Mouse (Mus musculus) bone marrow macrophage, adult 2 months (primary cell): Measurements from ENCODE around the gene Selenof. TPM values are rescaled to one million over a fixed set of nuclear protein-coding genes. Genes with fewer than 3 reads are reported as not detected.

ENCODE experiments used
- H3K27ac ChIP-seq: 2 replicates; pipeline ENCODE4 v1.5.1; 2012; ENCODE audit warnings: low read depth, low read length; ENCODE audit not compliant: insufficient read depth
- H3K4me1 ChIP-seq: 2 replicates; pipeline ENCODE4 v1.6.1; 2012; ENCODE audit warnings: low read length; ENCODE audit not compliant: control insufficient read depth, insufficient read depth
- H3K4me3 ChIP-seq: 2 replicates; pipeline ENCODE4 v1.5.1; 2012; ENCODE audit warnings: mild to moderate bottlenecking, low read length, moderate library complexity; ENCODE audit not compliant: insufficient read depth
- CTCF ChIP-seq: IDR thresholded peaks from 2 replicates; pipeline ENCODE4 v1.5.1; 2012; ENCODE audit warnings: low read depth, mild to moderate bottlenecking, low read length, moderate library complexity
- POLR2A ChIP-seq: IDR thresholded peaks from 2 replicates; pipeline ENCODE4 v1.6.1; 2012; ENCODE audit warnings: mild to moderate bottlenecking, low read depth, low read length, borderline replicate concordance
- polyA plus RNA-seq: library from polyadenylated mRNA; stranded (reverse); fragments of >200 nt; gene quantifications from 2 replicates; pipeline ENCODE4 v1.2.4, GENCODE M21; 2012; ENCODE audit not compliant: missing spikeins, insufficient read depth, insufficient read length

The Selenof gene
- 327 and 351 TPM in 2 replicates for polyA plus RNA-seq

DNA sequence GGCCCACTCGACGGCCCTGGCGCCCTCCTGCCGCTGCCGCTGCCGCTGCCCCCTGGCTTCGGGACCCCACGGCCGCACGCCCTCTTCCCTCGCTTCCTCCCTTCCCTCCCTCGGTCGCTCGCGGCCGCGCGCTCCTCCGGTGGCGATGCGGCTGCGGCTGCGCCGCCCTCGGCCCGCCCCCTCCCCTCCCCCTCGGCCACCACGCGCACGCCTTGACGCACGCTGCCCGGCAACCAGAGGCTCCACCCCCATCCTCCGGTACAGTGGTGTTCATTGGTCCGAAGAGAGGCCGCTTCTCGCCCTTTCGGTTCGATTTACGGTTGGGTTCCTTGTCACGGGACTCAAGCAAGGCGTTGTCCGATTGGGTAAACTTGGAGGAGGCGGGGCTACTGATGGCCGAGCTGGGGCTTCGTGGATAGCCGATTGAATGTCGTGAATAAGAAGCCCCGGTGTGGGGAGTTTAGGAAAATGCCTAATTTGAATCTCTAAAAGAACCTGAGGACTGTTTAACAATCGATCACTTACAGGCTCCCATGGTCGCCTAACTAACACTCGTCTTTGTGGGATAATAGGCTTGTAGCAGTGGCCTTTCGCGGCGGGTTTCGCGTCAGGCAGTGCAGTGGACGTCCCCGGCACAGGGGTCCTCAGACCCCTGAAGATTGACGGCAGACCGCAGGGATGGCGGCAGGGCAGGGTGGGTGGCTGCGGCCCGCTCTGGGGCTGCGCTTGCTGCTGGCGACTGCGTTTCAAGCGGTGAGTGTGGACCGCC lies at the start of gene Selenof, which contains the start of gene Hs2st1:
Gene Selenof (plus strand): TSS at position 258 of the 769 bp plus-strand sequence.
Gene Hs2st1 (minus strand): TSS at position 135 of the 769 bp plus-strand sequence.
- peak within 1 kb of the TSS; percentile 98 for H3K4me3 ChIP-seq
- peaks cover 22% of the 10 kb centered on the region for H3K4me1 ChIP-seq
- peak; percentile 80; the same call in 1 of the 2 replicates for TF ChIP-seq POLR2A
- TF ChIP-seq CTCF, result no peak
- H3K27ac ChIP-seq, result peak within 1 kb of the TSS; percentile 94

- no peak overlapping the region for H3K4me3 ChIP-seq
- no peak overlapping the region for H3K27ac ChIP-seq
- no peak for TF ChIP-seq CTCF
- TF ChIP-seq POLR2A, result no peak
- H3K4me1 ChIP-seq, result no peaks in the 10 kb centered on the region
Measured at GRCm38 (mm10) chr3:144527918-144528317, 42.2 kb upstream of the Selenof start.

DNA sequence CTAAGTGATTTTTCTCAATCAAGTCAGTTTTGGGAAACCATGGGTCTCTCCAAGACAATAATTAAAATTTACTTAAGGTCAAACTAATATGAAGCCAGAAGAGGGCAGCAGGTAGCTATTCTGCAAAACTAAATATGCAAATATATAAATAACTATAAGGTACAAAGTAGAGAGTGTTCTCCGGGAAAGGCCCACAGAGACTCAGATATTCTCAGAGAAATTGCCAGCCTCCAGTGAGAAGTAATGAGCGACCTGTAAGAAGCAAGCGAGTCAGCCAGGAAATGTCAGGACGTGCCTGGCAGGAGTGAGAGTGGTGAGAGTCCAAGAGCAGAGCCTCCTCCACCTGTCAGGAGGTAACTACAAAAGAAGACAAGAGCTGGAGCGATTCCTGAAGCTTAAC lies 39.1 kb upstream of the Selenof start:
- no peak overlapping the region for H3K4me3 ChIP-seq
- peaks cover 6% of the 10 kb centered on the region; the same call in 1 of the 2 replicates for H3K4me1 ChIP-seq
- no peak overlapping the region for H3K27ac ChIP-seq
- TF ChIP-seq POLR2A (no peak), CTCF (no peak)

GRCm38 (mm10) chr3:144535056-144535455 lies 35.0 kb upstream of the Selenof start:
- no peak for TF ChIP-seq POLR2A
- no peak overlapping the region for H3K27ac ChIP-seq
- no peak overlapping the region for H3K4me3 ChIP-seq
- H3K4me1 ChIP-seq, result peaks cover 17% of the 10 kb centered on the region

DNA sequence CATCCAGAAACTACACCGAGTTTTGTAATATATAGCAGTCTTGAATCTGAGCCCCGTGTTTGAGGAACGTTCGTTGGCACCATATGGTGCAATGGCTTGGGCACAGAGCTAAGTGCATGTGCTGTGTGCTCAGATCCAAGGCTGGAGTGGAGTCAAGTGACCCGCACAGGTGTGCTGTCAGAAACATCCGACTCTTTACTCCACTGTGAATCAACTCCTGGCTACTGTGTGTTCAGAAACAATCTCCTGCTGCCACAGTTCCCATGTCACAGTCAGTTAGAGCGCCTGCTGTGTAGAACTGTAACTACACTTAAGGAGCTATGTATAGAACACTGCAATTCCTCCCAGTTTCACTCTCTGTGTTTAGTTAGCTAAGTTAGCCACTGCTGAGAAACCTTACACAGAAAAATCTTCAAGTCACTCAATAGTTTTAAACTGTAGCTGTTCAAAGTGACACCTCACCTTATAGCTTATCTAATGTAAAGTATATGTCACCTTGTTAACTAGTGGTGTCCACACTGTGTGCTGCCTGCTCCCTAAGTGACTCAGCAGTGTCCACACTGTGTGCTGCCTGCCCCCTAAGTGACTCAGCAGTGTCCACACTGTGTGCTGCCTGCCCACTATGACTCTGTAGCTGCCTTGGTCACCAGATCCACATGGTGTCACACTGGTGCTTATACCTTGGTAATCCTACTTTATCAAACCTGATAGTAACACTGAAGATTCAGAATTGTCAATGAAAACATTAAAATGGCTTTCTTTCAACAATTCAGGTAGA lies 32.8 kb upstream of the Selenof start:
- Histone ChIP-seq H3K4me3 (no peak overlapping the region), H3K4me1 (peaks cover 17% of the 10 kb centered on the region), H3K27ac (no peak overlapping the region)
- no peak for TF ChIP-seq CTCF
- no peak for TF ChIP-seq POLR2A

DNA sequence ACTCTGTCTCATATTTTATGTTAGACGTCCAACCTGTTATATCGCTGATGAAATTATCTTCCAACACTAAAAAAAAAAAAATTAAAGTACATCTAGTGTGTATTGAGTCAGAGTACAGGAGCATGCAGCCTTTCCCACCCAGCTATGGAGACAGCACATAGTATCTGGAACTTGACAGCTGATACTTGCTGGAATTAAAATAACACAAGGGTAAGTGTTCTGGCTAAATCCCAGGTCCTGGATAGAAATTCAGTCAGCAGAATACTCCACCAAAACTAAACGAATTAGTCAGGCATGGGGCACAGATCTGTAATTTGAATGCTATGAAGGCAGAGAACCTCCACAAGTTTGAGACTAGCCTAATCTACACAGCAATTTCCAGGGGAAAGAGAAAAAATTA lies 31.1 kb upstream of the Selenof start:
- no peak overlapping the region for H3K27ac ChIP-seq
- H3K4me1 ChIP-seq, result peaks cover 11% of the 10 kb centered on the region
- TF ChIP-seq POLR2A (no peak), CTCF (no peak)
- H3K4me3 ChIP-seq, result no peak overlapping the region

- no peak for TF ChIP-seq POLR2A
- no peak for TF ChIP-seq CTCF
- H3K4me3 ChIP-seq, result no peak overlapping the region
- peaks cover 11% of the 10 kb centered on the region for H3K4me1 ChIP-seq
- no peak overlapping the region for H3K27ac ChIP-seq
Measured at GRCm38 (mm10) chr3:144540805-144541204, 29.3 kb upstream of the Selenof start.

GRCm38 (mm10) chr3:144541906-144542438 lies 28.1 kb upstream of the Selenof start:
- Histone ChIP-seq H3K4me3 (no peak overlapping the region), H3K27ac (no peak overlapping the region), H3K4me1 (peaks cover 12% of the 10 kb centered on the region)
- TF ChIP-seq CTCF (no peak), POLR2A (no peak)

DNA sequence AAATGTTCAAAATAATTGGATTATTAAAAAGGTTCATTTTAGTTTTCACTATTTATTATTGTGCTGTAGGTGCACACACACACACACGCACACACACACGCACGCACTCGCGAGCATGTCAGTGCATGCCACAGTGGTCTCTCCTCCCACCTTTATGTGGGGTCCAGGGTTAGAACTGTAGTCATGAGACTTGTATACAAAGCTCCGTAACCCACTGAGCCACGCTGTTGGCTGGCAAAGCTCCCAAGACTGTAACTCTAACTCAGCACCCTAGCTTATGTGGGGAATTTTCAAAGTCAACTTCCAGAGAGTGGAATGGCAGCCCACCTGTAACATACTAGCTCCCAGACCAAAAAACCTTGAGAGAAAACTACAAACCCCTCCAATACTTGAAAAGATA lies 25.0 kb upstream of the Selenof start:
- peaks cover 4% of the 10 kb centered on the region; the same call in 1 of the 2 replicates for H3K4me1 ChIP-seq
- TF ChIP-seq CTCF, result no peak
- no peak for TF ChIP-seq POLR2A
- no peak overlapping the region for H3K27ac ChIP-seq

GRCm38 (mm10) chr3:144545832-144546231 lies 24.3 kb upstream of the Selenof start:
- TF ChIP-seq CTCF (no peak), POLR2A (no peak)
- H3K27ac ChIP-seq, result no peak overlapping the region
- peaks cover 4% of the 10 kb centered on the region; the same call in 1 of the 2 replicates for H3K4me1 ChIP-seq
- H3K4me3 ChIP-seq, result no peak overlapping the region

More for the DNA sequence above, 25.0 kb upstream of the Selenof start:
- H3K4me3 ChIP-seq, result no peak overlapping the region
